Mouse (Mus musculus) retina, adult 2 months (tissue): ENCODE measurements around the gene Zfp97.
"Not testable (repeated sequence)": the region's sequence is repeated elsewhere in the genome, so short reads cannot be mapped to it uniquely, and the experiment has no call there.

Experiments
- DNase-seq: peaks from one replicate; pipeline ENCODE4 v3.0.0-alpha.2; 2012; ENCODE audit warnings: low read depth, low spot score

The Zfp97 gene

GRCm38 (mm10) chr17:17120830-17121502, at the start of gene Zfp97:
Gene Zfp97 (plus strand): TSS chr17:17121415.
- DNase-seq = not testable (repeated sequence)

- not testable (repeated sequence) for DNase-seq
Measured at GRCm38 (mm10) chr17:17178757-17179413, 57.7 kb downstream of the Zfp97 start.

- not testable (repeated sequence) for DNase-seq
Measured at GRCm38 (mm10) chr17:17194761-17195160, 73.5 kb downstream of the Zfp97 start.

GRCm38 (mm10) chr17:17195178-17195577, 74.0 kb downstream of the Zfp97 start:
- no peak for DNase-seq

- not testable (repeated sequence) for DNase-seq
Measured at GRCm38 (mm10) chr17:17196111-17196510, 74.9 kb downstream of the Zfp97 start.
